Mouse (Mus musculus): ENCODE data around the gene Tmem230. TPM values are rescaled to one million over a fixed set of nuclear protein-coding genes. Genes with fewer than 3 reads are reported as not detected.

Gene Tmem230
- polyA plus RNA-seq, 1 experiment from 2014 or later: 51.3 TPM

DNA sequence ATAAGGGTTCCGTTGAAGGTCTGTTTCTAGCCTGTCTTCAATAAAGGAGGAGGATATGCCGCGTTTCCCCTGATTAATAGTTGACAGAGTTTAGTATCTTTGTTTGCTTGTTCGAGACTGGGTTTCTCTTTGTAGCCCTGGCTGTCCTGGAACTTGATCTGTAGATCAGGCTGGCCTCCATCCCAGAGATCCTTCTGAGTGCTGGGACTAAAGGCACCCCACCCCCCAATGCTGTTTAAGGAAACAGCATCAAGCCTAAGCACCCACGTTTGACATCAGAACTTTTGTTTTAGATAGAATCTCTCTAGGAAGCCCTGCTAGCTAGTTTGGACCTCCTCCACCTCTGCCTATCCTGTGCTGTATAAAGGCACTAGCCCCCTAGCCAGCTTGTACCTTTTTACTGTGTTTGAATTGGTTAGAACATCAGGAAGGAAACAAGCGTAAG lies 16.7 kb upstream of the Tmem230 start:
- peak overlapping the region; percentile 88 for H3K4me3 ChIP-seq (replicated peaks; ENCODE audit: low read depth, low read length)
- ATAC-seq (ENCODE audit: low FRiP score, low TSS enrichment) (no peak), DNase-seq (no peak)
- H3K9ac ChIP-seq (replicated peaks; ENCODE audit: low read length): peak overlapping the region; percentile 82
- peak overlapping the region; percentile 67 for H3K4me2 ChIP-seq (ENCODE audit: low read length)
- H3K27me3 ChIP-seq (ENCODE audit: control insufficient read depth, insufficient read depth, low read length): no peaks in the 10 kb centered on the region
- H3K36me3 ChIP-seq (ENCODE audit: control insufficient read depth, insufficient read depth, low read length): no peaks in the 10 kb centered on the region
- 18% methylated on average over 6 of the region's 6 CpGs for WGBS
- no peaks in the 10 kb centered on the region for H3K9me3 ChIP-seq (ENCODE audit: control insufficient read depth, low read length)
- H3K27ac ChIP-seq (replicated peaks; ENCODE audit: low read depth, low read length): peak overlapping the region; percentile 90; the same call in 1 of the 2 replicates
- H3K4me1 ChIP-seq (ENCODE audit: control insufficient read depth, insufficient read depth, low read length): peaks cover 12% of the 10 kb centered on the region

DNA sequence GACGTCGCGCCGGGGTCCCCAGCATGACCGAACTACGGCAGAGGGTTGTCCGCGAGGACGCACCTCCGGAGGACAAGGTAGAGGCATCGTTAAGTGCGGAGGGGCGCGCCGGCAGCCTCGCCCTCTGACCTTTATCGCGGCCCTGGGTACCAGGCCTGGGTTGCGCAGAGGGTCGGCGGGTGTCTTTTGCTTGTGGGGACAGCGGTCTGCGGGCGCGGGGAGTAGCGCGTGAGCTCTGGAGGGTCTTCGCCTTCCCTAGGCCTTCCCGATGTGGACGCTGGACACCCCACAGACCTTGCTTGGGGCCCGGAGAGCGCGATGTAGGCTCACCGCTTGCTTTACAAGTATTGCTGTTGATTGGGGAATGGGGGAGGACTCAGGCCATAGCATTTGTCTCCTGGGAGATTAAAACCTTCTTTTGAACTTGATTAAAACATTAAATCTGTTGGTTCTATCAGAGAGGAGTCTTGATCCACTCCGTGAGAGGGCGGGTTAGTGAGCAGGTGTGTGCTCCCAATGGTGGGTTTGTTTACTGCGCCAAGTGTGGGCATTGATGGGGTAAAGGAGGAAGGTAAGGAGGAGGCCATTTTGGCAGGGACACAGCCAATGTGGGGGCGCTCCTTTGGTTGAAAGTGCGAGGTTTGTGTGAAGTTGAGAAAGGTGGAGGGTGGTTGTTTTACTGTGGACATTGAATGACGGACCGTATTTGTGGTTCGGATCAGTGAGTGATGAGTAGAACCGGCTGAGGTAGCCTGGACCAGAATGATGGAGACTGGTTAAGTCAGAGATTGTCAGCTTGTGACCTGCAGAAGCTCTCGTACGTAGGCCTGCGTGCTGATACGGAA lies 16.0 kb upstream of the Tmem230 start:
- Histone ChIP-seq H3K9me3 (ENCODE audit: control insufficient read depth, low read length) (no peaks in the 10 kb centered on the region), H3K4me2 (ENCODE audit: low read length) (peak overlapping the region; percentile 67), H3K4me3 (replicated peaks; ENCODE audit: low read depth, low read length) (peak overlapping the region; percentile 88), H3K4me1 (ENCODE audit: control insufficient read depth, insufficient read depth, low read length) (peaks cover 12% of the 10 kb centered on the region), H3K27me3 (ENCODE audit: control insufficient read depth, insufficient read depth, low read length) (no peaks in the 10 kb centered on the region), H3K36me3 (ENCODE audit: control insufficient read depth, insufficient read depth, low read length) (no peaks in the 10 kb centered on the region), H3K9ac (replicated peaks; ENCODE audit: low read length) (peak overlapping the region; percentile 82), H3K27ac (replicated peaks; ENCODE audit: low read depth, low read length) (peak overlapping the region; percentile 90)
- DNase-seq (peak; percentile 70), ATAC-seq (ENCODE audit: low FRiP score, low TSS enrichment) (no peak; the same call in 1 of the 2 replicates)
- under 1% methylated on average over 47 of the region's 47 CpGs for WGBS

DNA sequence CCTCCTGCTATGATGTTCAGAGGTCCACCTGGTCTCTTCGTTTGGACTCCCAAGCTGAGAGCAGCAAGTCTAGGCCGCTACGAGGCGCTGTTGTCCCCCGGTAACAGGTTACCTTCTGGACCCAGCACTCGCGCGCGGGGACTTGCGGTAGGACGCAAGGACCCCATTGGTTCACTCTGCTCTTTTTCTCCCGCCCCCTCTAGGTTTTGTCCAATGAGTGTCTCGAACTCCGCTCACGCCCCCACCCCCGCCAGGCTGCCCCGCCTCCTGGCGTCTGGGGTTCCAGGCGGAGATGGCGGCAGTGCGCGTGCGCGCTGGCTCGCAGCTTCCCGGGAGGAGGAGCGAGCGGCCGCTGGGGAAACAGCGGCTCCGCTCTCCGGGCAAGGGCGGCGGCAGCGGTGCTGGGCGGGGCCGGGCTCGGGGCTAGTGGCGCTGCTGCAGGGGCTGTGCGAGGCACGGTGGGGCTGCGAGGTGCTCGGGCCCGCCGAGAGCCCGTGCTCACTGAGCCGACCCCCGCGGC lies 15.3 kb upstream of the Tmem230 start, which contains the start of gene Cds2:
Gene Cds2, plus strand, starts transcription at position 270 of the 520 bp plus-strand sequence.
- peaks cover 12% of the 10 kb centered on the region for H3K4me1 ChIP-seq (ENCODE audit: control insufficient read depth, insufficient read depth, low read length)
- H3K4me3 ChIP-seq (replicated peaks; ENCODE audit: low read depth, low read length): peak within 1 kb of the TSS; percentile 88
- WGBS: under 1% methylated on average over 49 of the region's 49 CpGs
- H3K27ac ChIP-seq (replicated peaks; ENCODE audit: low read depth, low read length): peak within 1 kb of the TSS; percentile 90
- H3K27me3 ChIP-seq (ENCODE audit: control insufficient read depth, insufficient read depth, low read length): no peaks in the 10 kb centered on the region
- peak within 1 kb of the TSS; percentile 67 for H3K4me2 ChIP-seq (ENCODE audit: low read length)
- peak; percentile 100 for DNase-seq
- H3K9me3 ChIP-seq (ENCODE audit: control insufficient read depth, low read length): no peaks in the 10 kb centered on the region
- H3K9ac ChIP-seq (replicated peaks; ENCODE audit: low read length): peak within 1 kb of the TSS; percentile 82
- peak; percentile 99 for ATAC-seq (ENCODE audit: low FRiP score, low TSS enrichment)
- no peaks in the 10 kb centered on the region for H3K36me3 ChIP-seq (ENCODE audit: control insufficient read depth, insufficient read depth, low read length)

DNA sequence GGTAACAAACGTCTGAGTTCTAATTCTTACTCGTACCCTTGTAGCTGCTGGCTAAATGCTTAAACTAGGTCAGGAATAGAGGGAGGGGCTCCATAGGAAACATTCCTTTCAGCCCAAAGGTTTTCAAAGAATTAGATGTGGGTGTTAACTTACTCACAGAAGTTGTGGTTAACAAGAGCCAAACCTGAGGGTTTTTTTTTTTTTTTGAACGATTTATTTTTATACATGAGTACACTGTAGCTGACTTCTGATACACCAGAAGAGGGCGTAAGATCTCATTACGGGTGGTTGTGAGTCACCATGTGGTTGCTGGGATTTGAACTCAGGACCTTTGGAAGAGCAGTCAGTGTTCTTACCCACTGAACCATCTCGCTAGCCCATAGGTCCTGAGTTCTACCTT lies 14.6 kb upstream of the Tmem230 start:
- WGBS: 78% methylated on average over 6 of the region's 6 CpGs
- Histone ChIP-seq H3K27me3 (ENCODE audit: control insufficient read depth, insufficient read depth, low read length) (no peaks in the 10 kb centered on the region), H3K27ac (replicated peaks; ENCODE audit: low read depth, low read length) (no peak overlapping the region), H3K4me3 (replicated peaks; ENCODE audit: low read depth, low read length) (no peak overlapping the region; the same call in 1 of the 2 replicates), H3K9me3 (ENCODE audit: control insufficient read depth, low read length) (no peaks in the 10 kb centered on the region), H3K36me3 (ENCODE audit: control insufficient read depth, insufficient read depth, low read length) (no peaks in the 10 kb centered on the region), H3K4me1 (ENCODE audit: control insufficient read depth, insufficient read depth, low read length) (peaks cover 12% of the 10 kb centered on the region), H3K9ac (replicated peaks; ENCODE audit: low read length) (no peak overlapping the region), H3K4me2 (ENCODE audit: low read length) (no peak overlapping the region)
- ATAC-seq (ENCODE audit: low FRiP score, low TSS enrichment): no peak
- no peak for DNase-seq

DNA sequence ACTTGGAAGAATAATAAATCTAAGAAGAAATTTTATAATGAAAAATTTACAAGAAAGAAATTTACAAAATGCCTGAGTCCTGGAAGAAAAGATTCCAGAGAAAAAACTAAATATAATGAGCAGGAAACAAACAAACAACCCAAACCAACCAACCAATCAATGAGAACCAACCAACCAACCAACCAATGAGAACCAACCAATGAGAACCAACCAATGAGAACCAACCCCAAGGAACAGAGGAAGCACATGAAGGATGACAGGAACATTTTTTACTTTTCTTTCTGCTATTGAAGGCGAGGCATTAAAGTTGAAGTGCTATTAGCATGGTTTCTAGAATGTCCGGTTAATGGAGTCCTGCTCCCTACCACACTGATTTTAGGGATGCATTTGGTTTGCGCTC lies 13.0 kb upstream of the Tmem230 start:
- H3K4me2 ChIP-seq (ENCODE audit: low read length): no peak overlapping the region
- H3K27ac ChIP-seq (replicated peaks; ENCODE audit: low read depth, low read length): no peak overlapping the region
- WGBS: 96% methylated on average over 3 of the region's 3 CpGs
- H3K27me3 ChIP-seq (ENCODE audit: control insufficient read depth, insufficient read depth, low read length): no peaks in the 10 kb centered on the region
- no peak for ATAC-seq (ENCODE audit: low FRiP score, low TSS enrichment)
- DNase-seq: no peak
- H3K9me3 ChIP-seq (ENCODE audit: control insufficient read depth, low read length): no peaks in the 10 kb centered on the region
- H3K4me1 ChIP-seq (ENCODE audit: control insufficient read depth, insufficient read depth, low read length): peaks cover 12% of the 10 kb centered on the region
- no peak overlapping the region for H3K9ac ChIP-seq (replicated peaks; ENCODE audit: low read length)
- no peak overlapping the region for H3K4me3 ChIP-seq (replicated peaks; ENCODE audit: low read depth, low read length)
- no peaks in the 10 kb centered on the region for H3K36me3 ChIP-seq (ENCODE audit: control insufficient read depth, insufficient read depth, low read length)

DNA sequence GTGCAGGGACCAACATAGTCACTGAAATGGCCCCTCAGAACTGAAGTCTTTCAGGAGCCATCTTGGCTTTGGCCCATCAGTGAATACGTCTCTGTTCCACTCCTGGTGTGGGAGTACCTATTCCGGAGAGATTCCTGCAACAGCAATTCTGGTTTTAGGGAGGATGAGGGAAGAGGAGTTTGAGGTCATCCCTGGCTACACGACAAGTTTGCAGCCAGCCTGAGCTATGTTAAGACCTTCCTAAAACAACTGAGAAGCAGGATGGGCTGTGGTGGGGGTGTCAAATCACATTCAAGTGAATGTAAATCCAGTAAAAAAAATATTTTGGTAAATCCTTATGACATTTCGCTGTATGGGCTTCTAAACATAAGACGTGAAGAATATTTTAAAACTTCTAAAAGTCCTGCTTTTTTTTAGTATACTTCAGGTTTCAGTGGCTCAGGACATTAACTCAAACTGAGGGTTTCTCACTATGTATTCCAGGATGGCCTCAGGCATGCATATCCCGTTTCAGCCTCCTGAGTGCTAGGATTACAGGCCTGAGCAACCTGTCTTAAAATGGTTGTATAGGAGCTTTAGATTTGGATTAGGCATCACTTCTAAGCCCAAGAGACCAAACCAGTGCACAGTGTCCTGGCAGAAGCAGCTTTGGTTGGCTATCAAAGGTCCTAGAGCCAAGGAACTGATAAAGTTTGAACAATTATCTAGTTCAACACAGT lies 9.9 kb upstream of the Tmem230 start:
- 96% methylated on average over 6 of the region's 6 CpGs for WGBS
- Histone ChIP-seq H3K9me3 (ENCODE audit: control insufficient read depth, low read length) (no peaks in the 10 kb centered on the region), H3K9ac (replicated peaks; ENCODE audit: low read length) (no peak overlapping the region), H3K4me1 (ENCODE audit: control insufficient read depth, insufficient read depth, low read length) (no peaks in the 10 kb centered on the region), H3K27ac (replicated peaks; ENCODE audit: low read depth, low read length) (no peak overlapping the region), H3K4me2 (ENCODE audit: low read length) (no peak overlapping the region), H3K4me3 (replicated peaks; ENCODE audit: low read depth, low read length) (no peak overlapping the region), H3K36me3 (ENCODE audit: control insufficient read depth, insufficient read depth, low read length) (no peaks in the 10 kb centered on the region), H3K27me3 (ENCODE audit: control insufficient read depth, insufficient read depth, low read length) (no peaks in the 10 kb centered on the region)
- no peak for DNase-seq
- ATAC-seq (ENCODE audit: low FRiP score, low TSS enrichment): no peak

DNA sequence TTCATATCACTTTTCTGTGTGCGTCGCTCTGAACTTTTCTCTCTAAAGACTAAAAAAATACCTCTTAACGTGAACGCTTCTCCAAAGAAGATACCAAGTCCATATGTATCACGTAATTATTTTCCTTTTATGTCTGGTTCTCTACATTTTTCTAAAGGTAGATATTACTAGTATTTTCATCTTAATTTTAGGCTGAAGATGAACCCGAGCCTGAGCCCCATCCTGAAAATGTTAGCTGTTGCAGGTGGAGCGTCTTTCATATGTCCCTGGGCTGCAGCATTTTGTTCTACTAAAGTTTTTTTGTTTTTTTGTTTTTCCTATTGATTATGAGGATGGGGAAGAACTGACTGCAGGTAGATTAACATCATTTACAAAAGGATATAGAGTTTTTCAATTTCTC lies 6.0 kb upstream of the Tmem230 start:
- no peaks in the 10 kb centered on the region for H3K9me3 ChIP-seq (ENCODE audit: control insufficient read depth, low read length)
- 2% methylated on average over 7 of the region's 7 CpGs for WGBS
- peak overlapping the region; percentile 74 for H3K4me2 ChIP-seq (ENCODE audit: low read length)
- no peak overlapping the region for H3K27ac ChIP-seq (replicated peaks; ENCODE audit: low read depth, low read length)
- H3K27me3 ChIP-seq (ENCODE audit: control insufficient read depth, insufficient read depth, low read length): no peaks in the 10 kb centered on the region
- peaks cover 14% of the 10 kb centered on the region; the same call in 1 of the 2 replicates for H3K36me3 ChIP-seq (ENCODE audit: control insufficient read depth, insufficient read depth, low read length)
- DNase-seq (no peak), ATAC-seq (ENCODE audit: low FRiP score, low TSS enrichment) (no peak)
- H3K9ac ChIP-seq (replicated peaks; ENCODE audit: low read length): 0 out of 2 replicates have a peak overlapping the region, but pooled peaks have one; percentile 0
- peaks cover 6% of the 10 kb centered on the region; the same call in 1 of the 2 replicates for H3K4me1 ChIP-seq (ENCODE audit: control insufficient read depth, insufficient read depth, low read length)
- H3K4me3 ChIP-seq (replicated peaks; ENCODE audit: low read depth, low read length): peak overlapping the region; percentile 55
